Mouse (Mus musculus): Measurements from ENCODE around the gene Olfr138. TPM values are rescaled to one million over a fixed set of nuclear protein-coding genes. Genes with fewer than 3 reads are reported as not detected.

The Olfr138 gene
- not detected for total RNA-seq (2021)
- long read RNA-seq, experiment 1, result 0 reads
- long read RNA-seq, experiment 2, result 0 reads

- DNase-seq (ENCODE audit: low spot score in 2 of 2), result no peak
Measured at GRCm38 (mm10) chr17:38260735-38261134, at the start of gene Olfr138. TSS of gene Olfr138 (plus strand) at chr17:38261035.

DNA sequence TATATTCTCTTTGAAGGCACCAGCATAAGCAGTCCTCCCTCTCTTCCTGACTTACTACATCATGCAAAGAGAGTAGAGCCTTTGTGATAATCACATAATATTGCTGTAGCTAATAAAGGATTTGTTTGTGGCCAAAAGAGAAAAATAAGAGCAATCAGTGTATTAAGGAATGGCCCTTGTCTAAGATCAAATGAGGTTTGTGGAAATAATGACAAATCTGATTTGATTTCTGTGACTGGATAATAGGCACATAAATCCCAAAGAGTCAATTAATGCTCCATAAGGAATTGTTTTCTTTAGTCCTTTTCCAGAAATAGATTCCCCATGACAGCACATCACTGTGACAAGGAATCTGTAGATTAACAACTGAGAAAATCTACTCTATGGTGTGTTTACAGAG lies 46.6 kb downstream of the Olfr138 start, which contains the start of gene Olfr137:
Gene Olfr137, minus strand, starts transcription at position 101 of the 400 bp plus-strand sequence.
- DNase-seq (ENCODE audit: low spot score in 2 of 2), result no peak

Other genes with a start within 250 kb of the Olfr138 start
- not detected for gene Olfr129, start 201.0 kb upstream of the Olfr138 start, total RNA-seq (2021)
- not detected for gene Olfr130, start 197.1 kb upstream of the Olfr138 start, total RNA-seq (2021)
- not detected for gene Olfr131, start 172.3 kb upstream of the Olfr138 start, total RNA-seq (2021)
- not detected for gene Olfr132, start 126.5 kb upstream of the Olfr138 start, total RNA-seq (2021)
- gene Olfr133, start 115.8 kb upstream of the Olfr138 start, total RNA-seq (2021), result not detected
- gene Olfr134, start 89.6 kb upstream of the Olfr138 start, total RNA-seq (2021), result not detected
- not detected for gene Olfr135, start 56.7 kb upstream of the Olfr138 start, total RNA-seq (2021)
- gene Olfr137, start 46.5 kb downstream of the Olfr138 start, total RNA-seq (2021), result not detected
- not detected for gene Olfr136, start 68.8 kb downstream of the Olfr138 start, total RNA-seq (2021)
- not detected for gene Esp36, start 159.2 kb downstream of the Olfr138 start, total RNA-seq (2021)

Data from gastrocnemius, postnatal 4 days (tissue).